Mouse (Mus musculus) fibroblast of lung, adult 2 months (primary cell): ENCODE results near the gene Pdgfb.

Experiments
- DNase-seq: peaks from one replicate; pipeline ENCODE4 v3.0.0-alpha.2; 2011; ENCODE audit warnings: low read depth

The Pdgfb gene

GRCm38 (mm10) chr15:80014321-80015210 lies at the start of gene Pdgfb:
Gene Pdgfb, minus strand, starts transcription at chr15:80014977.
- no peak for DNase-seq

DNA sequence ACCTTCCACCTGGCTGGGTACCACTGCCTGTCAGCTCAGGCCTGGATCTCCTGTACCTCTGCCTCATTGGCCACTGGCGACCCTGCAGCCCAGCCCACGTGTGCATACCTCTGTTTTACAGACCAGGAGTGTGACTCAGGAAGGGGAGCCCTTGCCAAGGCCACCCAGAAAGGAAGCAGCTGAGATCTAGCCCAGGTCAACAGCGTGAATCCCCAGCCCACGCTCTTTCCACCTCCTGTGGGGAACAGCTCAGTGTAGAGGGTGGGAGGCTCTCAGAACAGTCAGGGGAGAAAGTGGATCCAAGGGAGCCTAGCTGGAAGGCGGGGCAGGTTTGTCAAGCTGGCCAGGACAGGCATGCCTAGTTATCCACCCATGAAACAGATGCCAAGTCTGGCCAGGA lies 48.0 kb upstream of the Pdgfb start:
- DNase-seq, result no peak

DNA sequence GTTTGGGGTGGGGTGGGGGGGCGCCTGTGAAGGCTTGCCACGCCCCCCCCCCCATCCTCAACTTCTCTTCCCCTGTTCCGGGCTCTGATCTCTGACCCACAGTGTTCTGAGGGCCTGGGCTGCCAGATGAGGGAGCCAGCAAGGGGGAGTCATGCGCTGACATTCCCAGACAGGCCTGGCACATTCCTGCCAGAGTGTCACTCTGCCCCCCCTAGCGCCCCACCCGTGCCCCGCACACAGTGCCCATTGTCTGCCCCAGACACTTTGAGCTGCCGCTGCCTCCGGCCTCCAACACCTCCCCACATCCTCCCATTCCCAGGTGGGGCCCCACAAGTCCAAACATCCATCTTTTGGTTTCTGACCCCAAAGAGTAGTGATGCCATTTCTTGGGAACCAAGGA lies 47.6 kb upstream of the Pdgfb start:
- no peak for DNase-seq

DNA sequence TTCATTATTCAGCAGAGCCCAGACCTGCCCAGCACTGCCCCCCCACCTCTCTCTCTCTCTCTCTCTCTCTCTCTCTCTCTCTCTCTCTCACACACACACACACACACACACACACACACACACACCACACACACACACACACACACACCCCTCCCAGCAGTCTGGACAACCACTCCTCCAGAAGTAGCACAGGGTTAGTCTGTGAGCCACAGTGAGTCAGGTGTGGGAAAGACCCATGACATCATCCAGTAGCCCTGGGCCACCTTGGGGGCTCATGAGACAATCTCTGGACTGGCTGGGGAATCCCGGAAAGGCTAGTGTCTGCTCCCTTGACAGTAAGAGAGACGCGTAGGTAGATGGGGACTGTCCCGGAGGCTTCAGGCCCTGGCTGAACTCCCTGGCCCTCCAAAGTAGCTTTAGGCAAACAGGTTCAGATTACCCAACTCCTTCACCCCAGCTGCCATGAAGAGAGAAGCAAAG lies 46.3 kb upstream of the Pdgfb start:
- DNase-seq, result no peak

DNA sequence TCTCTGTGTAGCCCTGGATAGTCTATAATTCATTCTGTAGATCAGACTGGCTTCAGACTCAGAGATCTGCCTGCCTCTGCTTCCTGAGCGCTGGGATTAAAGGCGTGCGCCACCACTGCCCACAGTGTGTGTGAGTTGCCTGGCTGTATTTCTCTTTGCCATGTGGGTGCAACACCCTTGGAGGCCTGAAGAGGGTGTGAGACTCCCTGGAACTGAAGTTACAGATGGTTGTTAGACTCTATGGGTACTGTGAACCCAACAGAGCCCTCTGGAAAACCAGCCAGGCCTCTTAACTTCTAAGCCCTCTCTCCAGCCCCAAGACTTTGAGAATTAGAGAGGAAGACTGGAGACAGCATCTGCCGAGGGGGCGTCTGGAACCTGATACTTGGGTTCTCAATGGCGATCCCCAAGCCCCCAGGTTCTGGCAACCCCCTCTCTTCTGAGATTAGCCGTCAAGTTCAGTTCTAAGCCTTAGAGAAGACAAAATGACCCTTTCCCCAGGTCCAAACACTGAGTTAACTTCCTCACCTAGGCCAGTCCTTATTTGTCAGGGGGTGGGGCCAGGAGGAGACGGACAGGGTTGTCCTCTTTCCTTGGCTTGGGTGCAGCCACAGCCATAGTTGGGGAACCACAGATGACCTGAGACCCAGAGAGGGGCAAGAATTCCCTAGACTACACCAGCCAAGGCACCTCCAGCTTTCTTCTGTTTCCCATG lies 45.7 kb upstream of the Pdgfb start:
- no peak for DNase-seq

- DNase-seq, result no peak
Observed at GRCm38 (mm10) chr15:80059606-80060005, 44.8 kb upstream of the Pdgfb start.

DNA sequence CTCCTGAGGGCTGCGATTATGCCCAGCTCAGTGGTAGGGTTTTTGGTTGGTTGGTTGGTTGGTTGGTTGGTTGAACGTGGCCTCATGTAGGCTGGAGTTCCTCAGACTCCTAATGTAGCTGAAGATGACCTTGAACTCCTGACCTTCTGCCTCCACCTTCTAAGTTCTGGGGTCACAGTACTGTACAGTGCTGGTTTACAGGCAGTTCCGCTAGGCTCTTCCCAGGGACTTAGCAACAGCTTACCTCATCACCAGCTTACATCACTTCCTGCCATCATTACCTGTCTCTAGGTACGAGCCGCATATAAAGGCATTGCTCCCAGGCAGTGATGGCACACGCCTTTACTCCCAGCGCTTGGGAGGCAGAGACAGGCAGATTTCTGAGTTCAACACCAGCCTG lies 43.4 kb upstream of the Pdgfb start:
- no peak for DNase-seq

DNA sequence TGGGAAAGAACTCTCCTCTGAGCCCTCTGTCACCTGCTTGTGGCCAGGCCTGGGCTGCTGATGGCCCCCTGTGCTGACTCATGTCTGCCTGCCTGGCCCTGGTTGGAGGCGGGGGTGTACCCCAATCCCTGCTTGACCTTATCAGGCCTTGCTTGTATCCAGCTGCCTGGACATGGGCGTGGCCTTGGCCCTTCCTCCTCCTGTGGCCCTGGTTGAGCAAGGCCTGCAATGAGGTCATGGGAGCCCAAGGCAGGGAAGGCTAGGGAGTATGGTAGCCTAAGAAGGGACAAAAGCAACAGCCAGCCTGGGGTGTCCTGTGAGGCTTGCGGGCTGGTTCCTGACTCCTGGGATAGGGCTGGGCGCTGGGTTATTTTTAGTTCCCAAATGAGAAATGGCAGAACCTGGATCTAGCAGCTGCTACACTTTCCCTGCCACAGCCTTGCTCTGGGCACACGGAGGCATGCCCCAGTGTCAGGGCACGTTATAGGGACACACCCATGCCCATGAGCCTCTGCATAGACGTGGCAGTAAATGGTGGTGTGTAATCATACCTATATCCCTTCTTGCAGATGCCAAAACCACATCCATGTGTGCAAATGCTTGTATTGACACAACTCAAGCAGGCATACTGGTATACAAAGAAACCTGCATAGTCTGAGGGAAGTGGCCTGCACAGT lies 39.4 kb upstream of the Pdgfb start:
- peak; percentile 60 for DNase-seq

- DNase-seq, result no peak
Observed at GRCm38 (mm10) chr15:80053381-80054033, 38.7 kb upstream of the Pdgfb start.

DNA sequence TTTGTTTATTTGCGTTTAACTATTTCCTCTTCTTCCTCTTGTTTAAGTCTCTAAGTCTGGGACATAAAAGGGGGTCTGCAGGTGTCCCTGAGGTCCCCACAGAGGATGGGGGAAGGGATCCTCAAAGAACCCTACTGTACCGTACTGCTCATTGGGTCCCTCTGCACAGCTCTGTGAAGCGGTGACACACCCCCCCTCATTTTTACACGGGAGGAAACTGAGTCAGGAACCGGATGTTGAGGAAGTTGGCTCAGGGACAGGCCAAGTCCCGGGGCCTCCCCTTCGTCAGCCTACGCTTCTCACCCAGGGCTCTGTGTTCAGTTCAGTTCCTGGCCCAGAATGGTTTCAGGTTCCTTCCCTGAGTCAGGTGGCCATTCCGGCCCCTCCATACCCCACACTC lies 37.0 kb upstream of the Pdgfb start:
- no peak for DNase-seq

- no peak for DNase-seq
Observed at GRCm38 (mm10) chr15:80051092-80051761, 36.5 kb upstream of the Pdgfb start.

DNA sequence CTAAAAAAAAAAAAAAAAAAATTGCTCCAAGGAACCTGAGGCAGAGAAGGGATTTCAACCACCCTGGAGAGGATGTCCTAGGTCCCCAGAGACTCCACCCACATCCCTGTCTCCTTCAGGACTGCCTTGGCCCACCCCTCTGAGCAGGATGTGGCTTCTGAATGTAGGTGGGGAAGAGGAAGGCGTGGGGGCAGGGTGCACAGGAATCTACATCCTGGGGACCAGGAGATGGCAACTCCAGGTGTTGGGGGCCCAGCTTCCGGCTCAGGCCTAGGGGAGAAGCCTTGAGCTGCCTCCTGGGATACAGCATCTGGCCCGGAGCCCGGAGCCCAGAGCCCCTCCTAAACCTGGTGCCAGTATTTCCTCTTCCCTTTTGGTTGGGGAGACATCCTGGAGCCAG lies 35.3 kb upstream of the Pdgfb start:
- no peak for DNase-seq

GRCm38 (mm10) chr15:80047973-80048372 lies 33.2 kb upstream of the Pdgfb start:
- no peak for DNase-seq

GRCm38 (mm10) chr15:80047242-80047641 lies 32.5 kb upstream of the Pdgfb start:
- no peak for DNase-seq

DNA sequence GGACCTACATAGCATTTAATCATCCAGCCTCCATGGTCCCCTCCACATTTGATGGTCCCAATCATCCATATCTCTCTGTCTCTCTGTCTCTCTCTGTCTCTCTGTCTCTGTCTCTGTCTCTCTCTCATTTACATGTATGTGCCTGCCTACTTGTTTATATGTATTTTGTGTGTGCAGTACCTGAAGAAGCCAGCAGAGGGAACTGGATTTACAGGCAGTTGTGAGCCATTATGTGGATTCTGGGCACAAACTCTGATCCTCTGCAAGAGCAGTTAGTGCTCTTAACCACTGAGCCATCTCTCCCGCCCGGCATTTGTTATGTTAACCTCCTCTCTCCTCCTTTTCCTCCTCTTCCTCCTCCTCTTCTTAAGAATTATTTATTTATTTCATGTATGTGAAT lies 31.0 kb upstream of the Pdgfb start:
- no peak for DNase-seq

DNA sequence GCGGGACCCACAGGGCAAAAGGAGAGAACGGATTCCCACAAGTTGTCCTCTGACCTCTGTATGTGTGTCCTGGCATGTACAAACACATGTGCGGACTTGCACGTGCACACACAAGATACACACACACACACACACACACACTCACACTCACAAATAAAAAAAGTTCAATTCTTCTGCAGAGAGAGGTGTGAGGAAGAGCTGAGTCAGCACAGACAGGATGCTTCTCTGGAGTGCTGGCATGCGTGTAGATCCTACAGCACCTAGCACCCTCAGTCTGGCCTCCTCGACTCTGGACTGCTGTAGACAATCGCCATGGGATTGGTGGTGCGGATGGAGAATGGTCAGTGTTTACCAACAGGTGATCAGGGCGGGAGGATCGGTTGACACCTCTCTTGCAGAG lies 29.5 kb upstream of the Pdgfb start:
- no peak for DNase-seq

GRCm38 (mm10) chr15:80042152-80042551 lies 27.4 kb upstream of the Pdgfb start:
- DNase-seq, result no peak

DNA sequence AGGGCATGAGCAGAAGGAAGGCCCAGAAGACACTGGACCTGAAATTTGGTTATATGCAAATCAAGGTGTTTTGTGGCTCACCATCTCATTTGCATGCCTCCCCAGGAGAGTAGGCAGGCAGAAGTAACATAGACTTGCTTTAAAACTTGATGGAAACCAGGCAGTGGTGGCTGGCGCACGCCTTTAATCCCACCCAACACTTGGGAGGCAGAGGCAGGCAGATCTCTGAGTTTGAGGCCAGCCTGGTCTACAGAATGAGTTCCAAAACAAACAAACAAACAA lies 23.3 kb upstream of the Pdgfb start:
- DNase-seq, result no peak

DNA sequence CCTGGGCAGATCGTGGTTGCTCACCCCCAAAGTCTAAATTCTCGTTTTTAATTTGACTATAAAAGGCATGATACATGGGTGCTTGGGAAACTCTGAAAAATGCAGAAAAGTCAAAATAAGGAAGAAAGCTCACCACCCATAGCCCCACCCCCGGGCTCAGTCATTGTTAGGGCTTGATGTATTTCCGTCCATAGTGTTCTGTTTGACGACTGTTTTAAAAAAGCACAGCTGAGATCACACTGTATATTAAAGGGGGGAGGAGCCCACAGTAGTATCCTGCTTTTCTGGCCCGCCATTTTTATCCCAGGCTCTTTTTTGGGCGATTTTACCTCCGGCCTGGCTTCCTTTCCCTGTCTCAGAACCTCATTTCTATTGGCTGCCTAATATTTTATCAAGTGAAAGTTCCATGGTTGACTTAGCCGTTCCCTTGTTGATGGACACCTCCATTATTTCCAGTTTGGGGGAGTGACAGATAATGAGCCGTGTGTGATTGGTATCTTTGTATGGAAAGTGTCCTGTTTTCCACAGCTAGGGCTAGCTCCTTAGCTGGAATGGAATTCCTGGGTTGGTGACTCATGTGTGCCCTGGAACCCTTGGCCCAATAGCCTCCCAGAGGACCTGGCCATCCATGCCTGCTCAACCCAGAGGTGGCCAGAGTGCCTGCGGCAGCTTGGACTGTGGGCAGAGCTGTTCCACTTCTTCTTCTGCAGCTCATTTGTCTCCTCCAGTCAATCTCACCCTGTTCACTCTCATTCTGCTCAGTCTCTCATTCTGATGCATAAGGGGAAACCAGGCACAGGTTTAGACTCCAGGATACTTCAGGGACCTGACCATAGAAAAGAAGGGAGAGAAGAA lies 22.7 kb upstream of the Pdgfb start:
- DNase-seq, result no peak

DNA sequence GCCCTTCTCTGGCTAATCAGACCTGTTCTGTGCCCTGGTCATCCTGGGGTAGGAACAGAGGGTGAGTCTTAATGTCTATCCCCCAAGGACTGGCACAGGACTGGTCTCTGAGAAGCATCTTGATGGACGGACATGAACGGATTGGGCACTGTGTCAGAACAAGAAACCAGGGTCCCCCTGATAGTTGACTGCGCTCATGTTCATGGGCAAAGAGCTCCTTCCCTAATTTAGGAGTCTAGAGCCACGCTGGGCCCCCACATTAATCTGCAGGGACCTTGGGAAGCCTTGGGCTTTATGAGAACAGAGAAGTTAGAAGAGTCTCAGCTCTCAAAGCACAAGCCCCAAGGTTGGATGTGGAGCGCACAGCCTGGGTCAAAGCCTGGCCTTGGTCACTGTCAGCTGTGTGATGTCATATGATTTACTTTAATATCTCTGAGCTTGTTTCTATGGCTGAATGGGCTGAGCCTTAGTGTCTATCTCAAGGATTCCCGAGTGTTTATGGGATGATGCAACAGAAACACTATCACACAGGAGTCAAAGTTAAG lies 20.6 kb upstream of the Pdgfb start:
- no peak for DNase-seq

GRCm38 (mm10) chr15:80034913-80035312 lies 20.1 kb upstream of the Pdgfb start:
- no peak for DNase-seq
